Mouse (Mus musculus): ENCODE measurements around the gene Sco1.
"Not testable (repeated sequence)": the region's sequence is repeated elsewhere in the genome, so short reads cannot be mapped to it uniquely, and the experiment has no call there.

The Sco1 gene

DNA sequence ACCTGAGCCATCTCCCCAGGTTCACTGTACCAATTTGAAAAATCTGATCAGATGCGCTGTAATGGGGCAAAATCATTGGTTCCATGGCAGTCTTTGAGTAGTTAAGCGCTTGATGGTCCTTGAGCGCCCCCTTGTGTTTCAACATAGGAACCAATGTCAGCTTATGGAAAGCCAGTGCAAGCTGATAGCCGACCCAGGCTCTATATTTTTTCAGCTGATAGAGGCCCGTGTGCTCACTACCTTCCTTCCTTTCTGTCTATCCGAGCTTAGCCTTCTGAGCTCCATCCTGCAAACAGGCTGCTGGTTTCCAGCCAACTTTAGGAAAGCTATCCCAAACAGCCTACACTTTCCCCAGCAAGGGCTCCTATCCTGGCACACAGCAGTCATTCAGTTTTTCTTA, 33.0 kb downstream of the Sco1 start:
- DNase-seq (ENCODE audit: low spot score in 2 of 2), result peak; percentile 79 to 84

DNA sequence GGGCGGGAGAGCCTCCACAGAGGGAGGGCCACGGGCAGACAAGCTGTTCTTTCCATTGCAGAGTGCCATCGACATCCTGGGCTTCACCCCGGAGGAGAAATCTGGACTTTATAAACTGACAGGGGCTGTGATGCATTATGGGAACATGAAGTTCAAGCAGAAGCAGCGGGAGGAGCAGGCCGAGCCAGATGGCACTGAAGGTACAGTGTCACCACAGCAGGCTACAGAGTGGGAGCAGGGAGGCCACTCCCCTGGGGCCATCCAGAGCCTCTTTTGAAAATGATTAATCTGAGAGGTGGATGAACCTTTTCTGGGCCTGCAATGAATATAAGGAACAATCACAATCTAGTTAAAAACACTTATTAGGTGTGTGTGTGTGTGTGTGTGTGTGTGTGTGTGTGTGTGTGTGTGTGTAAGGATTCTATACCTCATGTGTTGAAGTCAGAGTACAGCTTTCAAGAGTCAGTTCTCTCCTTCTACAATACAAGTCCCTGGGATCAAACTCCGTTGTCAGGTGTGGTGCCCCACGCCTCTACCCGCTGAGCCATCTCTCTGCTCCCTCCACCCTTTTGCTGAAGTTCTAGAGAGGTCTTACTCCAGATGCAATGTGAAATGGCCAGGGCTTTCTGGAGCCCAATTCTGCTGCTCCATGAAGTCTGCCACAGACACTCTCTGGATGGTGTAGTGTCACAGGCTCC, 34.1 kb downstream of the Sco1 start:
- DNase-seq (ENCODE audit: low spot score in 2 of 2), result no peak

DNA sequence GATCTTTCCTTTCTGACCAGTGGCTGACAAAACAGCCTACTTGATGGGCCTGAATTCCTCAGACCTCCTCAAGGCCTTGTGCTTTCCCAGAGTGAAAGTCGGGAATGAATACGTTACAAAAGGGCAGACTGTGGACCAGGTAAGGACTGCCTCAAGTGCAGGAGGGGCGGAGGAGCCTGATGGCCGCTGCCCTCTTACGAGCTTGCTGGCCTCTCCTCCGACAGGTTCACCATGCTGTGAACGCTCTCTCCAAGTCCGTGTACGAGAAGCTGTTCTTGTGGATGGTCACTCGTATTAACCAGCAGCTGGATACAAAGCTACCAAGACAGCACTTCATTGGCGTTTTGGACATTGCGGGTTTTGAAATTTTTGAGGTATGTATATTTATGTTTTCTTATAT, 34.8 kb downstream of the Sco1 start:
- DNase-seq (ENCODE audit: low spot score in 2 of 2), result no peak

DNA sequence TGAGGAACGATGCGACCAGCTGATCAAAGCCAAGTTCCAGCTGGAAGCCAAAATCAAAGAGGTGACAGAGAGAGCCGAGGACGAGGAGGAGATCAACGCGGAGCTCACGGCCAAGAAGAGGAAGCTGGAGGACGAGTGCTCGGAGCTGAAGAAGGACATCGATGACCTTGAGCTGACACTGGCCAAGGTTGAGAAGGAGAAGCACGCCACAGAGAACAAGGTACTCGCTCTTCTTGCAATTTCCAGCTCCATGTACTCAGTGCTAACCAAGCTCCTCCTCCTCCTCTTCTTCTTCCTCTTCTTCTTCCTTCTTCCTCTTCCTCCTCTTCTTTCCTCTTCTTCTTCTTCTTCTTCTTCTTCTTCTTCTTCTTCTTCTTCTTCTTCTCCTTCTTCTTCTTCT, 39.9 kb downstream of the Sco1 start:
- not testable (repeated sequence) for DNase-seq (ENCODE audit: low spot score in 2 of 2)

DNA sequence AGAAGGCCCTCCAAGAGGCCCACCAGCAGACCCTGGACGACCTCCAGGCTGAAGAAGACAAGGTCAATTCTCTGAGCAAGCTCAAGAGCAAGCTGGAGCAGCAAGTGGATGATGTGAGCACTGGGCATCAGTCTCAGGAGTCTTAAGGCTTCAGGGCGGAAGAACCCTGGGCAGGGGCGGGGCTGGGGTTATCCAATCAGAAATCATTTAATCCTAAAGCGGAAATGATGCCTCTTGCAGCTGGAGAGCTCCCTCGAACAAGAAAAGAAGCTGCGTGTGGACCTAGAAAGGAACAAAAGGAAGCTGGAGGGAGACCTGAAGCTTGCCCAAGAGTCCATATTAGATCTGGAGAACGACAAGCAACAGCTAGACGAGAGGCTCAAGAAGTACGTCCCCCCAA, 40.7 kb downstream of the Sco1 start:
- no peak for DNase-seq (ENCODE audit: low spot score in 2 of 2)

DNA sequence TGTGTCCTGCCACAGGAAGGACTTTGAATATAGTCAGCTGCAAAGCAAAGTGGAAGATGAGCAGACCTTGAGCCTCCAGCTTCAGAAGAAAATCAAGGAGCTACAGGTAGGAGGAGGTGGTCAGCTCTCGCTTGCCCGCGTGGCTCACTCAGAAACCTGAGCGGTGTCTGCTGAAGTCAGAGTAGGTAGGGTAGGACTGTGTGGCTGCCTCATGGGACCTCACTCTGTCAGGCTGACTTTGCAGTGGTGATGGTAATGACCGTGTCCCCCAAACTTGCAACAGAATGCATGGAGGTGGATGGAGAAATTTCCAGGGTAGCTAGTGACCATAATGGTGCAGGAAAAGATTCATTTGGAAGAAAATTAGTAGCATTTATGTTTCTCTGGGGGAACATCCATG, 41.2 kb downstream of the Sco1 start:
- DNase-seq (ENCODE audit: low spot score in 2 of 2), result no peak

DNA sequence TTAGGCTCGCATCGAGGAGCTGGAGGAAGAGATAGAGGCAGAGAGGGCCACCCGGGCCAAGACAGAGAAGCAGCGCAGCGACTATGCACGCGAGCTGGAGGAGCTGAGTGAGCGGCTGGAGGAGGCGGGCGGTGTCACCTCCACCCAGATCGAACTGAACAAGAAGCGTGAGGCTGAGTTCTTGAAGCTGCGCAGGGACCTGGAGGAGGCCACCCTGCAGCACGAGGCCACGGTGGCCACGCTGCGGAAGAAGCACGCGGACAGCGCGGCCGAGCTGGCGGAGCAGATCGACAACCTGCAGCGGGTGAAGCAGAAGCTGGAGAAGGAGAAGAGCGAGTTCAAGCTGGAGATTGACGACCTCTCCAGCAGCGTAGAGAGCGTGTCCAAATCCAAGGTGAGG, 42.0 kb downstream of the Sco1 start:
- no peak for DNase-seq (ENCODE audit: low spot score in 2 of 2)

DNA sequence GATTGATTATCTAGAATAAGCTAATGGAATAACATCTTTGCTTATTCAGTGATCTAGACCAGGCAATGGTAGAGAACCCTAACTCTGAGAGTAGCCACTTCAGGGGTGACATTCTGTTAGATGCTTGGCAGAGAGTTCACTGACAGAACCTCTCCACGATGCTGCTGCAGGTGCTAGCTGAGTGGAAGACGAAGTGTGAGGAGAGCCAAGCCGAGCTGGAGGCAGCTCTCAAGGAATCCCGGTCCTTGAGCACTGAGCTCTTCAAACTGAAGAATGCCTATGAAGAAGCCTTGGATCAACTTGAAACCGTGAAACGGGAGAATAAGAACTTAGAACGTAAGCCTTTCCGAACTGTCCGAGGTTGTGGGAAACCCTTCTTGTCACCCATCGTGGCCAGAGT, 45.2 kb downstream of the Sco1 start:
- DNase-seq (ENCODE audit: low spot score in 2 of 2), result no peak

DNA sequence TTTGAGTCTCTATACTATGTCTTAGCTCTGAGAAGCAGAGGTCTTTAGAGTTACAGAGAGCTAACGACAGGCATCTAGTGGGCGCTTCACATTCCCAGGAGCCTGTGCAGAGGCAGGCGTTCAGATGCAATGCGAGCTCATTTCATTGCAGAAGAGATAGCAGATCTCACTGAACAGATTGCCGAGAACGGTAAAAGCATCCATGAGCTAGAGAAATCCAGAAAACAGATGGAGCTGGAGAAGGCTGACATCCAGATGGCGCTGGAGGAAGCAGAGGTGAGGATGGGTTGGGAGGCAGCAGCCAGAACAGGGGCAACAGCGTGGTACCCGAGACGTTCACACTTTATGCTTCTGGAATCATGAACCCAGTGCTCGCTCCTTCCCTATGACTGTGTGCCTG, 46.0 kb downstream of the Sco1 start:
- DNase-seq (ENCODE audit: low spot score in 2 of 2), result peak; percentile 48 to 60

DNA sequence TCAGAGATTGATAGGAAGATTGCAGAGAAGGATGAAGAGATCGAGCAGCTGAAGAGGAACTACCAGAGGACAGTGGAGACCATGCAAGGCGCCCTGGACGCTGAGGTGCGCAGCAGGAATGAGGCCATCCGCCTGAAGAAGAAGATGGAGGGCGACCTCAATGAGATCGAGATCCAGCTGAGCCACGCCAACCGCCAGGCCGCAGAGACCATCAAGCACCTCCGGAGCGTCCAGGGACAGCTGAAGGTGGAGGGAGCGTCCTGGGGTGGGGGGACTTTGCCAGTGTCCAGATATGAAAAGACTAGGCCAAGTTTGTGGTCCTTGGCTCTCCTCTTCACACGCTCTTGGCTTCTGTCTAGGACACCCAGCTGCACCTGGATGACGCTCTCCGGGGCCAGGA, 46.8 kb downstream of the Sco1 start:
- DNase-seq (ENCODE audit: low spot score in 2 of 2), result no peak

DNA sequence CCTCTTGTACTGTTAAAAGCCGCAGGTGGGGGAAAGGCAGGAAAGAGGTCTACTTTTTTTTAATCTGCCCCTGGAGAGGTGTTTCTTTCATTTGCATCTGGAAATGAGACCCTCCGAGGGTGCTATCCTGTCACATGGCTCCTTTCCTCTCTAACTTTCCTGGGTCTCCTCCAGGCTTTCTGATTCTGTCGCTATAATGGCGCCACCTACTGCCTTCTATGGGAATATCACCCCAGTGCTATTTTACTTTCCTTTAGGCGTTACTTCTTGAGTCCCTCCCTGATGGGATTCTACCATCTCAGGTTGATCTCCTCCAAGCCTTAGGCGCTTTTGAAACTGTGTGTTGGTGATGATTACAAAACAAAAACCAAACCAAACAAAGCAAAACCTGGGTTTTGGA, 47.7 kb downstream of the Sco1 start:
- DNase-seq (ENCODE audit: low spot score in 2 of 2), result peak; percentile 45 to 56

DNA sequence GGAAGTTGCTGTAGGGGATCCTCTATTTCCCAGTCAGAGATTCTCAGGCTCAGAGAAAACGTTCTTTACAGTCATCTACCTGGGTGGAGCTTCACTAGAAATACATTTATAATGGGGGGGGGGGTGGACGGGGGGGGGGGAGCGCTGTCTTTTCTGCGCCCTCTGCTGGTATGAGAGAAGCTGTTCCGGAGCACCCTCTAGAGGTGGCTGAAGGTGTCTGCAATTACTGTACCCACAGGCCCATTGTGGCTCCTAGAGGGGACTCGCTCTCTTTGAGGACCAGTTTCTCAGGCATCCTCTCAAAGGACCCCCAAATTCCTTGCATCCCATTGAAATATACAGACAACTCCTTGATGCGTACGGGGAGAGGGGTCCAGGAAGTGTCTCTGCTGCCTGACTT, 49.2 kb downstream of the Sco1 start:
- DNase-seq (ENCODE audit: low spot score in 2 of 2), result peak; percentile 59

DNA sequence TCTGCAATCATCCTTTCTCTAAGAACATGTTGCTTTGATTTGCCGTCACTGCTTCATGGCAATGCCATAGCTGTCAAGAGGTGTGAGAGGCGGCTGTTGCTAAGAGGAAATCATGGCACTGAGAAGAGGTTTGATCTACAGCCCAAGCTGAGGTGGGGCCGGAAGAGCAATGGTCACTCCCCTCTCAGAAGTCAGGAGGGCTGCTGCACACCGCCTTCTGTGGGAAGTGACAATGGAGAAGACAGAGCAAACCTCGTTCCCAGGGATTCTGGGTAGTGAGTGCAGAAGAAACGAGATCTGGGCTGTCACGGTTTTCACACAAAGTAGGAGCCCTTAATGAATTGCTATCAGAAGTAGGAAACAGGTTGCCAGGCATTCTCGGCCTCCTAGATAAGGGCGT, 50.8 kb downstream of the Sco1 start:
- DNase-seq (ENCODE audit: low spot score in 2 of 2), result no peak

DNA sequence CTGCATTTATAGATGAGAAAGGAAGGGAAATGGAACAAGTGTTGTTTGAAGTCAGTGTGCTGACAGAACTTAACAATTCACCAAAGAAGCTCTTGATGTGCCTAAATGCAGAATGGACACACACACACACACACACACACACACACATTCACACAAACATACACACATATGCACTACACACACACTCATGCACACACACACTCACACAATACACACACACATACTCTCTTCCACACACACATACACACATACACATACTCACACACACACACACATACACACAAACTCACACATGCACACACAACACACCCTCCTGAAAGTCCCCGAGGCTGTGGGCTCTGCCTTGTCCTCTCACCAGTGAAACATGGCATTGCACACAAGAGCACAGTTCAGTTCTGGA, 51.8 kb downstream of the Sco1 start:
- no peak for DNase-seq (ENCODE audit: low spot score in 2 of 2)

DNA sequence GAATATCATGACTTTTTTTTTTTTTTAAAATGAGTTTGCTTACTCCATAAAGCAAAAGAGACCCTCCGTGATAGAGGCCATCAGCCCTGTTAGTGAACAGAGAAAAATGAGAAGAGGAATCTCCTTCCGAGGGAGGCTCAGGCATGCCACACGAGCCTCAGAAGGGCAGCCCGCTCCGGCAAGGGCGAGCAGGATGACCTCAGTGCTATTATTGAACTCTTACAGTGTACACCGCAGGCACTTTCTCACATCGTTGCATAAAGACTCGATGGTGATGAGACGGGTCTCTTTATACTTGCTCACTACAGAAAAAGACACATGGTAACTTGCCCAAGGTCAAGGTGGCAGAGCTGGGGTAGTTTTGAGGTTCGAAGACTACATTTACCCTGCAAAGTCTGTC, 52.2 kb downstream of the Sco1 start:
- no peak for DNase-seq (ENCODE audit: low spot score in 2 of 2)

DNA sequence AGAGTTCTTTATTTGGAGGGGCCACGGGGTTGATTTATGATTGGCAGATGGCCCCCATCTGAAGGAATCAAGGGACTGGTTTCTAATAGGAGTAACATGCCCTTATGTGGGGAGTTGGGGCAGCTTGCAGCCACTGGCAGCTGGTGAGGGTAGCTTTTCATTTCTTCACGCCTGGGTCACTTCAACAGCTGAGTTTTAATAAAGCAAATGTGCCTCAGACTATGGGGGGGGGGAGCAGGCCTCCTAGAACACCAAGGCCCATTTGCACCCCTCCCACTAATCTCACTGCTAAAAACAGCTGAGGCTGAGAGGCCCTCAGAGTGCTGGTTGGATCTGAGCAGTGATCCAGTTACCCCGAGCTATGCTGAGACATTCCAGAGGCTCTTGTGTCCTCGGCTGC, 53.2 kb downstream of the Sco1 start:
- no peak for DNase-seq (ENCODE audit: low spot score in 2 of 2)

DNA sequence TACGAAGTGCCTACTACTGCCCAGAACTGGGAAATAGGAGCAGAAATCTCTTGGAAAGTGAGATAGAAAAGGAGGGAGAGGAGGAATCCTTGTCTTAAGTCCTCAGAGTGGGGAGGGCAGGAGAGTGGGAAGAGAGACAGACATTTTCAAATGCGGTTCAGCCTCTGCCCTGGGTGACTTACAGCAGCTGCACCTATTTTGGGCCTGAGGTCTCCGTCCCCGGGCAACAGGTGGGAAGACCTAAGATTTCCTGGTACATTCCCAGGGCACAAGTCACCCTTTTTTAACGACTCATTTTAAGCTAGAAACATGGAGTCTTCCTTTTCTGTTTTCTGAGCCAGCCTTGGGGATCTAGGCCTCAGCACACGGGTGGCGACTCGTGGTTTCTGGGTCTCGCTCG, 54.5 kb downstream of the Sco1 start:
- DNase-seq (ENCODE audit: low spot score in 2 of 2), result no peak

DNA sequence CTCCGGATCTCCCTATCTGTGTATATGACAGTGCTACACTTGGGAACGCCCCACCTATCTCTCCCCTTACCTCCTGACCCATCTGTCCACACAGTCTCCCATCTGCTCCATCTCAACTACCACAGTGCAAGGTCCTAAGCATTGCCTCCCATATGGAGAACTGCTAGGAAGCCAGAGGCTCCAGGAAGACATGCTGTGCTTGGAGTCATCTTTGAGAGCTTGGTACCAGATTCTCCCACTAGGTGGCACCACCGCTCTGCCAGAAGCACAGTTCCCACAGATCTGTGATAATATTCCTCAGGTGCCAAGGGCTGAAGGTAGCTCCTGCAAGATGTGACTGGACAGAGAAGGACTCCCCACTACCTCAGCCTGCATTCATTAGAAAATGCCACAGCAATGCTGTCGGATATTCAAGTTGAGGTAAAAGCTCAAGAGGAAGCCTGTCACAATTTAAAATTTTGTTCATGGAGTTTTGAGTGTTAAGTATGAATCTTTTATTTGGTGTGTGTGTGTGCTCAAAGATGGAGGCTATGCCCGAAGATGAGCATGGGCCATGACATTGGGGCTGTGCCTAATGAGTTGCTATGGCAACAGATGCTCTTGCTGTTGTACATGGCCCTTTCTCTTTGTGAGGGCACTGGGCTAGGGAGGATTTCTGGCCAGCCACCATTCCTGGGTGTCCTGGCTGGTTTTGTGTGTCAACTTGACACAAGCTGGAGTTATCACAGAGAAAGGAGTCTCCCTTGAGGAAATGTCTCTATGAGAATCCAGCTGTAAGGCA, 57.9 kb downstream of the Sco1 start:
- DNase-seq (ENCODE audit: low spot score in 2 of 2), result peak; percentile 91 to 92

DNA sequence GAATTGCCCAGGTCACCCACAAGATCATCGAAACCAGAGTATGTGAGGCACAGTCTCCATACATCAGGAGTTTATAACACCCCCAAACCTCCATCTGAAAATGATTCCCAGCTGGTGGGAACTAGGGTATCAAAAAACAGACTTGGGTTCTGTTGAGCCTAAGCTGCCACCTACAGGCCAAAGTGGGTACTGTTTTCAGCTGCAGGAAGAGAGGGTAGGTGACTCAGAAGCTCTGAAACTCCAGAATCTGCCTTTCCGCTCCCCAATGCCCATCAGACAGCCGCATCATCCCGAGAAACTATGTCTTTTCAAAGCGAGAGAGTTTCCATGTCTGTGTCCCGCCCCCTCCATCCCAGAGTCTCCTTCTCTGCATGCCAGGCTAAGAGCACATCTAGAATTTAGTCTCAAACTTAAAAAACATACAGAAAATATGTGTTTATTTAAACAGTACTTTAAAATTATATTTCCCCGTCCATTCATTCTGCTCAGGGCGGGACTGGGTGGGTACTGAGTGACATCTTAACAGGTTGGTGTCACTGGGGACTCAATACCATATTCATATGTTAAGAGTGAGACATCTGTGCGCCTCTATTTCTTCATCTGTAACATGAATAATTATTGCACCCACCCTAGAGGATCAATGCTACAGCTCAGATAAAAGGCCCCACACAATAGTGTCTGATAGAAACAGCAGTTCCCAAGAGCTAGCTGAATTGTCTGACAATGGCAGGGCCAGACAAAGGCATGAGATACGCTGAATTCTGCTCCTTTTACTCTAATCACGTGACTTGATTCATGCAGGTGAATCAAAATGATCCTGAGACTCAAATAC, 59.8 kb downstream of the Sco1 start:
- peak; percentile 75 to 78 for DNase-seq (ENCODE audit: low spot score in 2 of 2)

DNA sequence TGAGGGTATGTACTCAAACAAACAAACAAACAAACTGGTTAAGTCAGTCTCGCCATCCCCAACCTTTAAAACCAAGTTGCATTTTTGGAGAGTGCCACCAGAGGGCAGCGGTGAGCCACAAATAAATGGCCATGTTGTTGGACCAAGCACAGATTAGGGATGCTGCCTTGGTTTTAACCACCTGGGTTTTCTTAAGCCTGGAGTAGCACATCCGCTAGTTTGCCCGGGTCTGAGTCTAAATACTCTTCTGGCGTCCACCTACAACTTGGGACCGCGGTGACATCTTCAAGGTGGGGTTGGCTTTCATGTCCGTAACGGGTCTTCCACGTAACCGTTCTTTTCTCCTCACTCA, 60.4 kb downstream of the Sco1 start:
- peak; percentile 84 to 91 for DNase-seq (ENCODE audit: low spot score in 2 of 2)

DNA sequence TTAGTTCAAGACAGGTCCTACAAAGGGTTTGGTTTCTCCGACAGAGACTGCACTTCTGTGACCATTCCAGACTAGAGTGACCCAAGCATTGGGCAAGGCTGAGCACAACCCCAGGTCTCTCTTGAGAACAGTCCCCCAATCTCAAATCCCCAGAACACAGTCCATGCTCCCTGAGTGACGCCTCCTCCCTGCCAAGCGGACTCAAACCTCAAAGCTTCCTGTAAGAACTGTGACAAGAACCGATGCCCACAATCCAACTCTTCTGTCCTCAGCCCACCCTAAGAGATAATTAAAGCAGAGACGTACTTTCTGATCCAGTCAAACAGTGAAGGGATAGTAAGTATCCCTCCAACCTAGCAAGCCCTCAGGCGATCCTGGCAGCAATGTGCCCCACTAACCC, 60.9 kb downstream of the Sco1 start:
- no peak for DNase-seq (ENCODE audit: low spot score in 2 of 2)

DNA sequence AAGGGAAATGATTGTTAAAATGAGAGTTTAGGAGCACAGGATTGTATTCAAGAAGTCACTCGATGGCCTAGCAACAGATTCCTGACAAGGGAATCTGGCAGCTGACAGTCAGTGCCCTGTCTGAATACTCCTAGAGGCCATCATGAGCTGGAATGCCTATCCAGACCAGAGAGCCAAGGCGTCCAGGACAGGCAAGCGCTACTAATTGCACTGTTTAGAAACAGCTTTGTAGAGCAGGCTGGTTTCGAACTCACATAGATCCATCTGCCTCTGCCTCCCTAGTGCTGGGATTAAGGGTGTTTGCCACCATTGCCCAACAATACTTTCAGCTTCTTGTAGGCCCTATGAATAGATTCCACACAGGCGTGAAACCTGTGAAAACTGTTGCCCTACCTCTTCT, 61.8 kb downstream of the Sco1 start:
- DNase-seq (ENCODE audit: low spot score in 2 of 2), result no peak

DNA sequence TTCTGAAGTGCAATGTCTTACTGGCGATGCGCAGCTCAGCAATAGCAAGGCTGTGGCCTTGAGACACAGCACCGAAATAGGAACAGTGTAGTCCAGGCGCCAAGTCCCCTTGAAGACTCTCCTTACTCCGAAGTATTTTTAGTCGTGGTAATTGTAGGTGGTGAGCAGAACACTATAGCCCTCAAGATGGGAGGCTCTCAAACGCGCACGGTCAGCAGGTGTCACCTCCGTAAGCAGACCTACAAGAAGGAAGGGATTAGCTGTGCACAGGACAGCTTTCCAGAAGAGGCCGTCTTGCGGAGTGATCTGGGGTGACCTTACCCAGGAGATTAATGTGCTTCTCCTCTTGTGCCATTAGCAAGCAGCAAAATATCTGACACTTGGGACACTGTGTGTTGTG, 62.4 kb downstream of the Sco1 start:
- DNase-seq (ENCODE audit: low spot score in 2 of 2), result no peak

All from right cerebral cortex, adult 2 months (tissue).